Mouse (Mus musculus) heart, postnatal 14 days (tissue): ENCODE data around the gene Mrpl50. TPM values are rescaled to one million over a fixed set of nuclear protein-coding genes. Genes with fewer than 3 reads are reported as not detected.

Experiments
- DNase-seq, 2 experiments: peaks; one replicate each; pipeline ENCODE4 v3.0.0; 2021 to 2022
- intact Hi-C: fragments of 180-260 bp; cut with DNase I; formaldehyde crosslinking; loops from one replicate; pipeline ENCODE4 v1.15.1; 2025
- long read RNA-seq, 2 experiments: library from polyadenylated mRNA; stranded (forward); transcript quantifications; one replicate each; pipeline ENCODE4 v2.0.0; 2021
- total RNA-seq, 2 experiments: library from RNA; stranded (reverse); gene quantifications; 2 replicates each; pipeline ENCODE4 v1.2.3; 2021

Gene Mrpl50
- total RNA-seq, result 10 to 100 TPM; 38.8 to 39.1 TPM
- long read RNA-seq, experiment 1, transcript Mrpl50-201 (2 exons, 2,114 nt), result major isoform, 217 of 218 reads
- long read RNA-seq, experiment 1, partial matches to known transcripts, result 0 of 218 reads
- long read RNA-seq, experiment 1, other reads (novel, unspliced or antisense), result 1 of 218 reads
- long read RNA-seq, experiment 2, transcript Mrpl50-201 (2 exons, 2,114 nt), result major isoform, 185 of 187 reads
- long read RNA-seq, experiment 2, partial matches to known transcripts, result 0 of 187 reads
- long read RNA-seq, experiment 2, other reads (novel, unspliced or antisense), result 2 of 187 reads

DNA sequence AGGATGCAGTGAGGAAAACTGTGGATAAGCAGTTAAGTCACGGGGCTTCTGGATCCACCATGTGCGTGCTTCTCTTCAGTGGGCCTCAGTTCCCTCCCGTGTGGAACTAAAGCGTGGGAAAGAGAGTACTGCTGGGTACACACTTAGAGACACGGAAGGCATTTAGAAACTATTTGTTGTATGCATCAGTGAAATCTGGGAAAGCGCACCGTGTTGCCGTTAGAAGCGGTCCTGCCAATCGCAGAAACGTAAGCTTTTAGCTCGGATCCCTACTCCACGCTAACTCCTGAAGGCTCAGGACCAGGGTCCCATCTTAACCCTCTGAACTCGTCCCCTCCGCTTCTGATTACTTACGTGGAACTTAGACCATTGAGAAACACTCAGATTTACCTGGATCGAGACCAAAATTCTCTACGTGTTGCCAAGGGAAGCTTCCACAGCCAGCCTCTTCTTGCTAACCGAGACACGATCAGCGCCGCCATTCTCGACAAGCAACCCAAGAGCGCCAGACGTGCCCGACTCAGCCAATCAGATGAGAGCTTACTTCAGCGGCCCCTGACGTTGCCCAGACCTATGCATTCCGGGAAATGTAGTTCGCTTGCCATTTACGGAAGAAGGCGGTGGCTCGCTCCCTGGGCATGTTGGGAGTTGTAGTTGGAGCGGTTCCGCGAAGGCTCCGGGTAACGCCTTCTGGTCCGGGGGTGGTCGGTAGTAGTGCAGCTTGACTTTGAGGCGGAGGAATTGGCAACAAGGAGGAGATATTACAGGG, at the start of gene Mrpl50, which contains the start of gene Zfp189:
Gene Mrpl50 (minus strand): TSS at position 522 of the 769 bp plus-strand sequence.
Gene Zfp189 (plus strand): TSS at position 605 of the 769 bp plus-strand sequence.
- intact Hi-C loops, result loop anchor here (5.0 kb wide), 1 partner anchor 107 kb away; no protein-coding TSS in a partner anchor
- DNase-seq, result peak; percentile 88 to 92

- peak; percentile 44 to 72 for DNase-seq
- intact Hi-C loops, result loop anchor here (1.0 to 2.0 kb wide), 2 partner anchors 31 to 60 kb away; no protein-coding TSS in a partner anchor
Measured at GRCm38 (mm10) chr4:49567613-49568012, 46.7 kb upstream of the Mrpl50 start.

- intact Hi-C loops, result no loop called here
- DNase-seq, result peak; percentile 46 to 50
Measured at GRCm38 (mm10) chr4:49559915-49560772, 39.3 kb upstream of the Mrpl50 start.

- intact Hi-C loops, result no loop called here
- no peak for DNase-seq
Measured at GRCm38 (mm10) chr4:49558181-49558580, 37.3 kb upstream of the Mrpl50 start.

GRCm38 (mm10) chr4:49557375-49557774, 36.5 kb upstream of the Mrpl50 start:
- intact Hi-C loops, result no loop called here
- no peak for DNase-seq

- intact Hi-C loops, result no loop called here
- no peak for DNase-seq
Measured at GRCm38 (mm10) chr4:49553380-49553779, 32.5 kb upstream of the Mrpl50 start.

GRCm38 (mm10) chr4:49549383-49549782, 28.5 kb upstream of the Mrpl50 start, which contains the start of gene Aldob:
Gene Aldob (minus strand): TSS chr4:49549546.
- DNase-seq, result no peak
- intact Hi-C loops, result no loop called here

DNA sequence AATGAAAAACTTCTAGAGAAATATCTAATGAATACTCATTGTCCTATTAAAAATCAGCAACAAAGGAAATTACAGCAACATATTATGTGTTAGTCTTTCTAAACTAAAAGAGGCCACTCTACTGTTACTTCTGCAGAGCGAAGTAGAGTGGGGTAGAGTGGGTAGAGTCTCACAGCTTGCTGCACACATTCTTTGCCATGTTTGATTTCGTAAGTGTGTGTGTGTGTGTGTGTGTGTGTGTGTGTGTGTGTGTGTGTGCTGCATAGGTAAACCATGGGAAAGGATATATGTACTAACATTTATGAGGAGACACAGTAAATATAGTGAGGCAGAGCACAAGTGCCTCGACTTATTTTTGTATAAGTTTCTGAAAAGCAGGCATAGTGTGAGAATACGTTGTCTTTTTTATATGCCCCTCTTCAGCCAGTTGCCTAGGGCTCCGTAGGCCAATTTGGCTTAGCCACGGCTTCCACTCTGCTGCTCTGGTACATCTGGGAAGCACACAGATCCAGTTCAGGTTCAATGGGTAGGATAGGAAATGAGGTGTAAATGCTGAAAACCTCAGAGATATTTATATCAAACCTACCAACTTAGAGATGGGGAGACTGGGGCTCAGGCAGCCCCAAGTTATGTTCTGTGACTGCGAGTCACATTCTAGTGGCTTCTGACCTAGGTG, 26.8 kb upstream of the Mrpl50 start:
- no peak for DNase-seq
- intact Hi-C loops, result no loop called here

- intact Hi-C loops, result no loop called here
Measured at GRCm38 (mm10) chr4:49546873-49547543, 26.1 kb upstream of the Mrpl50 start.

GRCm38 (mm10) chr4:49546026-49546425, 25.1 kb upstream of the Mrpl50 start:
- DNase-seq, result no peak
- intact Hi-C loops, result no loop called here

More at GRCm38 (mm10) chr4:49546873-49547543, 26.1 kb upstream of the Mrpl50 start:
- no peak for DNase-seq

DNA sequence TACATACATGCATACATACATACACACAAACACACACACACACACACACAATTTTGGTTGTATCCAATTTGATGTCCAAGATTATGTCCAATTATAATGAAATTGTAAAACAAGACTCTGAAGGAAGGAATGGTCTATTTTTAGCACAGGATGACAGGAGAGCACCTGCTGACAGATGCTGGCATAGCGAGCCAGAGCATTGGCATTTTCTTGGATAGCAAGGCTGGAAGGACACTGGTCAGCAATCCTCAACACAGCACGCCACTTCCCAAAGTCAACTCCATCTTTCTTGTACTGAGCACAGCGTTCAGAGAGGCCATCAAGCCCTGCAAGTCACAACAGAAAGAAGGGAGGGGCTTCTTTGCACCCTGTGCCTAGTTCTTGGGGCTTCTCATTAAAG, 20.1 kb upstream of the Mrpl50 start:
- intact Hi-C loops, result no loop called here
- DNase-seq, result no peak

DNA sequence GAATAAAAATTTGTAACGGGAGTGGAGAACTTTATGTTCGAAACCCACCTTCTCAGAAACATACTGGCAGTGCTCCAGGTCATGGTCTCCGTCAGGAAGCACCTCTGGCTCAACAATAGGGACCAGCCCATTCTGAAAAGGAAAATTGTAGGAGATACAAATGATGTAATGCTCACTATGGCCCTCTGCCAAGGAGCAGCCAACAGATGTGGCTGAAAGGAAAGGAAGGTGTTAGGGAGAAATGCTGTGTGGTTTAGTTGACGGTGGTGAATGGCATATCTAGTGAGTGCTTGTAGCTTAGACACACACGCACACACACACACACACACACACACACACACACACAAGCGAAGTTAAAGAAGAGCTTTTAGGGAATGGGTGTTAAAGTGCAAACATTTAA, 18.8 kb upstream of the Mrpl50 start:
- DNase-seq, result peak; percentile 8 to 26
- intact Hi-C loops, result no loop called here

- no peak for DNase-seq
- intact Hi-C loops, result no loop called here
Measured at GRCm38 (mm10) chr4:49536671-49537070, 15.8 kb upstream of the Mrpl50 start.

DNA sequence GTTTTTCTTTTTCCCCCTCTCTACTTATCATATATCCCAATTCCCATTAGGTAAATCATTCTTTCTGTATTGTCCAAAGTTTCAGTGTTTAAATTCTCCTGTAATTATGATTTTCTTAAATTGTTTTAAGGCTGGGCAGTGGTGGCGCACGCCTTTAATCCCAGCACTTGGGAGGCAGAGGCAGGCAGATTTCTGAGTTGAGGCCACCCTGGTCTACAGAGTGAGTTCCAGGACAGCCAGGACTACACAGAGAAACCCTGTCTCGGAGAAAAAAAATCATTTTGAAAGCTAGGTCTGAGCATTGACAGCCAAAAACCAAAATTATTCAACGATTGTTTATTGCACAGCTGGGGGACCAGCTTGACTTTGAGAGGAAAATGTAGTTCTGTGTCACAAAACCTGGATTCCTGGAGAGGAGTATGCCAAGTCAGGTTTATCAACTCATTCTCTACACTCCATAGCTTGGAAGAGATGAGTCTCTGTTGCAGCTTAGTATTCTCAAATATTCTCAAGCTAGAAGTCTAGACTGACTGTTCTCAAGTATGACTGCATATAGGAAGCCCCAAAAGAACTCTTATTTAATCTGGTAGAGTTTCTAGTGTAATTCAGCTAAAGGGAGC, 14.9 kb upstream of the Mrpl50 start:
- DNase-seq, result no peak
- intact Hi-C loops, result no loop called here

- DNase-seq, result no peak
- intact Hi-C loops, result no loop called here
Measured at GRCm38 (mm10) chr4:49535036-49535435, 14.1 kb upstream of the Mrpl50 start.

DNA sequence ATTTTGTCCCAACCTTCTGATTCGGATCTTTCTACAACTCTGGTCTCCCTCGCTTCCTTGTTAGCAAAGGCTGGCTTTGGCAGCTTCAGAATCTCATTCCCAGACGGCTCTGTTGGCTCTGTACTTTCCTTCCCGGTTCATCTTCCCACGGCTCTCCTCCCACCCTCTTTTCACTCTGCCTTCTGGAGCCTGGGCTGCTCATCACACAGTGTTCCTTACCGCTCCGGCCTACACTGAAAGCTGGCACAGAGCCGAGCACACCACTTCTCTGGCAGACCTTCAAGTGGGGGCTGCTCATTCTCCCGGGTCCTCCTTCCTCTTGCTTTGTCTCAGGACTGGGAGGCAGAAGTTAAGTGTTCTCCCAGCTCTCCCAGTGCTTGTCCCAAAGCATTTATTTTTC, 1.7 kb upstream of the Mrpl50 start:
- intact Hi-C loops, result loop anchor here (5.0 kb wide), 1 partner anchor 105 kb away; no protein-coding TSS in a partner anchor
- peak; percentile 25 to 55 for DNase-seq

- no peak for DNase-seq
- intact Hi-C loops, result loop anchor here (5.0 kb wide), 1 partner anchor 106 kb away; no protein-coding TSS in a partner anchor
Measured at GRCm38 (mm10) chr4:49521346-49521745, 453 bp upstream of the Mrpl50 start.

DNA sequence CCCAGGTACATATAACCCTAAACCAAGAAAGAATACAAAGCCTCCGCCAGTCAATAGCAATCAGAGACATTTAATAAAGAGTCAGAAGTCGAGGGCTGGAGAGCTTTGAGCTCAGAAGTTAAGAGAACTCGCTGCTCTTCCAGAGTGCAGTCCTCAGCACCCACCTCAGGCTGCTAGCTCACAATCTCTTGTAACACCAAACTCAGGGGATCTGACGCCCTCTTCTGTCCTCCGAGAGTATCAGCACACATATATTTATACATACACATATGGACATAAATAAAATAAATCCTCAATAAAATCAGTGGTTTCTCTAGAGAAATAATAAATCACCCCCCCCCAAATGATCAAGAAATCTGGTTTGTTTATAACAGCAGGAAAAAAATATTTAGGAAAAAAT, 1.4 kb downstream of the Mrpl50 start:
- no peak for DNase-seq
- intact Hi-C loops, result no loop called here

- no peak for DNase-seq
- intact Hi-C loops, result no loop called here
Measured at GRCm38 (mm10) chr4:49514441-49514840, 6.5 kb downstream of the Mrpl50 start.
